Mouse (Mus musculus) lung, embryonic 14.5 days (tissue): Measurements from ENCODE around the gene Agfg1. TPM values are rescaled to one million over a fixed set of nuclear protein-coding genes. Genes with fewer than 3 reads are reported as not detected.

Source experiments
- ATAC-seq: fragments of 200-750 bp; cut with Nextera tagmentation; 2 replicates; pipeline ENCODE4 v1.8.0; 2017; ENCODE audit warnings: mild to moderate bottlenecking, moderate TSS enrichment, moderate library complexity; ENCODE audit not compliant: insufficient read depth
- DNase-seq: peaks from one replicate; pipeline ENCODE4 v3.0.0-alpha.2; 2015
- H3K27ac ChIP-seq: fragments of 300-500 bp; sonication (generic); 2 replicates; pipeline ENCODE4 v1.5.1; 2014; ENCODE audit warnings: low read depth, mild to moderate bottlenecking, moderate library complexity
- H3K27me3 ChIP-seq: fragments of 300-500 bp; sonication (generic); 2 replicates; pipeline ENCODE4 v1.6.1; 2014; ENCODE audit warnings: low read length, control low read depth; ENCODE audit not compliant: insufficient read depth
- H3K36me3 ChIP-seq: fragments of 300-500 bp; sonication (generic); 2 replicates; pipeline ENCODE4 v1.6.1; 2014; ENCODE audit warnings: control low read depth; ENCODE audit not compliant: insufficient read depth
- H3K4me1 ChIP-seq: fragments of 300-500 bp; sonication (generic); 2 replicates; pipeline ENCODE4 v1.6.1; 2014; ENCODE audit warnings: antibody characterized with exemption, control low read depth; ENCODE audit not compliant: insufficient read depth
- H3K4me2 ChIP-seq: fragments of 300-500 bp; sonication (generic); 2 replicates; pipeline ENCODE4 v1.6.1; 2014; ENCODE audit warnings: mild to moderate bottlenecking
- H3K4me3 ChIP-seq: fragments of 300-500 bp; sonication (generic); 2 replicates; pipeline ENCODE4 v1.5.1; 2014; ENCODE audit warnings: low read depth, low read length
- H3K9ac ChIP-seq: fragments of 300-500 bp; sonication (generic); 2 replicates; pipeline ENCODE4 v1.6.1; 2014
- H3K9me3 ChIP-seq: fragments of 300-500 bp; sonication (generic); 2 replicates; pipeline ENCODE4 v1.6.1; 2016; ENCODE audit warnings: low read depth, low read length, control low read depth
- CTCF ChIP-seq: IDR thresholded peaks from 2 replicates; pipeline ENCODE4 v1.5.1; 2016; ENCODE audit warnings: antibody characterized with exemption, low read depth
- WGBS: fragments of 180-500 bp; shearing (Covaris S2); extraction: QIAGEN DNeasy Blood & Tissue Kit; methylation state at CpG from one replicate; pipeline ENCODE4 v1.1.7; 2014; 5-methylcytosine and 5-hydroxymethylcytosine counted together
- polyA plus RNA-seq: library from polyadenylated mRNA; unstranded; fragments of >200 nt; fragmentation: Nextera tagmentation; extraction: Ambion mirVana; gene quantifications from 2 replicates; pipeline ENCODE4 v1.2.1, GENCODE M21; 2014

Agfg1 gene
- polyA plus RNA-seq, 1 experiment from 2014 or later: 47.8 TPM

- no peak overlapping the region for H3K4me3 ChIP-seq
- H3K4me1 ChIP-seq: no peaks in the 10 kb centered on the region
- no peaks in the 10 kb centered on the region for H3K36me3 ChIP-seq
- no peak overlapping the region for H3K27ac ChIP-seq
- no peak overlapping the region for H3K4me2 ChIP-seq
- DNase-seq (no peak), ATAC-seq (no peak)
- WGBS: 85% methylated on average over 2 of the region's 2 CpGs
- H3K9ac ChIP-seq: no peak overlapping the region
- TF ChIP-seq CTCF: no peak
- no peaks in the 10 kb centered on the region for H3K27me3 ChIP-seq
- H3K9me3 ChIP-seq: no peaks in the 10 kb centered on the region
These were observed 5.8 kb upstream of the Agfg1 start for GRCm38 (mm10) chr1:82833501-82833900.

DNA sequence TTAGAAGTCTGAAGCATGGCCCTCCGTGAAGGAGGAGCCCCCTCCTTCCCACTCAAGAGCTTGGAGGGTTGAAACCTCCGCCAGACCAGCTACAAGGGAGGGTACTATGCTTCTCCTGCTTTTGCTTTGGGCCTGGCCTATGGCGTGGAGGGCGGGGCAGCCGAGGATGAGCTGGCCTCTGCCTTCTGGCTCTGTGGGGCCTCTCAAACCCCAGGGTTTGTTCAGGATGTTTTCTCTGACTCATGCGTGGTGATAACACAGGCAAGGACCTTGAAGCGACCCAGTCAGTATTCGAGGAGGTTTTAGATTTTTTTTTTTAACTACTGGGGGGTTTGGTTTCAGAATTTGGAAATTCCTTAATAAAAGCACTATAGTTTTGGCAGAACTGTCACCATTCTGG, 4.7 kb upstream of the Agfg1 start:
- Histone ChIP-seq H3K9me3 (no peaks in the 10 kb centered on the region), H3K27ac (no peak overlapping the region; the same call in 1 of the 2 replicates), H3K9ac (no peak overlapping the region), H3K4me3 (no peak overlapping the region), H3K4me2 (no peak overlapping the region), H3K27me3 (no peaks in the 10 kb centered on the region), H3K4me1 (0 out of 2 replicates have a peak, but pooled peaks cover 4% of the 10 kb centered on the region), H3K36me3 (no peaks in the 10 kb centered on the region)
- ATAC-seq (no peak), DNase-seq (no peak)
- WGBS: 49% methylated on average over 8 of the region's 8 CpGs
- no peak for TF ChIP-seq CTCF

- TF ChIP-seq CTCF: no peak
These were observed 2.7 kb upstream of the Agfg1 start for GRCm38 (mm10) chr1:82836342-82837217.

DNA sequence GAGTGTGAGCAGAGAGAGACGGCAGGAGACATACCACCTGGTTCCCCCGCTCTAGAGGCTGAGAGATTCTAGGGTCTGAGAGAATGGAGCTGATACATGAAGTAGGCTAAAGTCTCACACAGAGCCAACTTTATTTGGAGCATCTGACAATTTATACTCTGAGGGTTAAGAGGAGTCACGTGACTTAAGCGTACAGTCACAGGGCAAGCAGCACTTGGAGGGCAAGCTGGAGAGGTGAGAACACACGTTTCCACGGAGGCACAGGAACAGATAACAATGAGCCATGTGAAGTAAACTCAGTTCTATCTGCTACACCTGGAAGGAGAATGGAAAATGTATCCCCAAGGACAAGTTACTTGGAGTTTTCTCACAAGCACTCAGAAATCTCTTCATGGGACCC, 1.7 kb upstream of the Agfg1 start:
- Histone ChIP-seq H3K27me3 (no peaks in the 10 kb centered on the region), H3K9me3 (no peaks in the 10 kb centered on the region), H3K4me3 (no peak overlapping the region), H3K4me1 (peaks cover 8% of the 10 kb centered on the region), H3K27ac (no peak overlapping the region), H3K36me3 (no peaks in the 10 kb centered on the region), H3K4me2 (no peak overlapping the region), H3K9ac (no peak overlapping the region)
- no peak for DNase-seq
- no peak for TF ChIP-seq CTCF
- ATAC-seq: no peak
- 58% methylated on average over 6 of the region's 6 CpGs for WGBS

More at GRCm38 (mm10) chr1:82836342-82837217, 2.7 kb upstream of the Agfg1 start:
- Histone ChIP-seq H3K4me3 (no peak overlapping the region), H3K9me3 (no peaks in the 10 kb centered on the region), H3K9ac (no peak overlapping the region), H3K4me1 (peaks cover 8% of the 10 kb centered on the region), H3K27me3 (no peaks in the 10 kb centered on the region), H3K4me2 (no peak overlapping the region), H3K36me3 (no peaks in the 10 kb centered on the region), H3K27ac (peak overlapping the region; percentile 9; the same call in 1 of the 2 replicates)
- 75% methylated on average over 13 of the region's 13 CpGs for WGBS
- DNase-seq (no peak), ATAC-seq (no peak)

DNA sequence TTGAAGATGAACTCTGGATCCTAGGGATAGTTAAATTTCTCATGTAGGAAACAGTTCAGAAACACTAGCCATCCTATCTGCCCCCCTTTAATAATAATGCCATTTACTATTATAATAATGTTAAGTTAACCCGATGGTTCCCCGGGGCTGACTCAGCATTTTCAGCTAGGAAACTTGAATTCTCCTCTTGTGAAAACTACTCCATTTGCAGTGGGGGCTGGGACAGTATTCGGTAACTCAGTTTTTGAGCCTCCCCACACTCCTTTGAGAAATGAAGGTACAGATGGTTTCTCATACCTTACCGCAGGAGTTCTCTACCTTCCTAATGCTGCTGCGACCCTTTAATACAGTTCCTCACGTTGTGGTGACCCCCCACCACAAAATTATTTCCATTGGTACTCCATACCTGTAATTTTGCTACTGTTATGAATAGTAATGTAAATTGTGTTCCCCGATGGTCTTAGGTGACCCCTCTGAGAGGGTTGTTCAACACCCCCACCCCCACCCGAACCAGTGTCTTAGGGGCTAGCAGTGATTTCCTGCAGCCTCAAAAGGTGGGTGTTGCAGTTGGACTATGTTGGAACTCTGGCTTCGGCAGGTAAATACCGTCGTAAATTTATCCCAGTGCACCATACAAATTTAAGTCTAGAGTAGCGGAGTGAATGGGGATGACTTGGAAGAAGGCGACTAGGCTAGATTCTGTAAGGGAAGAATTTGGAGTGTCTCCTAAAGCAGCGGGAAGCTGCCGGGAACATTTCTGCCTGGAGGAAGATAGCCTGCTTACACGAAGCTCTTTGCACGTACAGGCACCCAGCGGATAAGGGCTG, 601 bp upstream of the Agfg1 start:
- peak overlapping the region; percentile 99 for H3K4me3 ChIP-seq
- peak overlapping the region; percentile 83 for H3K4me2 ChIP-seq
- no peak overlapping the region for H3K27ac ChIP-seq
- no peaks in the 10 kb centered on the region for H3K36me3 ChIP-seq
- H3K27me3 ChIP-seq: no peaks in the 10 kb centered on the region
- H3K4me1 ChIP-seq: peaks cover 8% of the 10 kb centered on the region
- peak overlapping the region; percentile 90; the same call in 1 of the 2 replicates for H3K9ac ChIP-seq
- ATAC-seq (peak; percentile 32), DNase-seq (no peak)
- no peaks in the 10 kb centered on the region for H3K9me3 ChIP-seq
- WGBS: 32% methylated on average over 18 of the region's 18 CpGs
- TF ChIP-seq CTCF: no peak

DNA sequence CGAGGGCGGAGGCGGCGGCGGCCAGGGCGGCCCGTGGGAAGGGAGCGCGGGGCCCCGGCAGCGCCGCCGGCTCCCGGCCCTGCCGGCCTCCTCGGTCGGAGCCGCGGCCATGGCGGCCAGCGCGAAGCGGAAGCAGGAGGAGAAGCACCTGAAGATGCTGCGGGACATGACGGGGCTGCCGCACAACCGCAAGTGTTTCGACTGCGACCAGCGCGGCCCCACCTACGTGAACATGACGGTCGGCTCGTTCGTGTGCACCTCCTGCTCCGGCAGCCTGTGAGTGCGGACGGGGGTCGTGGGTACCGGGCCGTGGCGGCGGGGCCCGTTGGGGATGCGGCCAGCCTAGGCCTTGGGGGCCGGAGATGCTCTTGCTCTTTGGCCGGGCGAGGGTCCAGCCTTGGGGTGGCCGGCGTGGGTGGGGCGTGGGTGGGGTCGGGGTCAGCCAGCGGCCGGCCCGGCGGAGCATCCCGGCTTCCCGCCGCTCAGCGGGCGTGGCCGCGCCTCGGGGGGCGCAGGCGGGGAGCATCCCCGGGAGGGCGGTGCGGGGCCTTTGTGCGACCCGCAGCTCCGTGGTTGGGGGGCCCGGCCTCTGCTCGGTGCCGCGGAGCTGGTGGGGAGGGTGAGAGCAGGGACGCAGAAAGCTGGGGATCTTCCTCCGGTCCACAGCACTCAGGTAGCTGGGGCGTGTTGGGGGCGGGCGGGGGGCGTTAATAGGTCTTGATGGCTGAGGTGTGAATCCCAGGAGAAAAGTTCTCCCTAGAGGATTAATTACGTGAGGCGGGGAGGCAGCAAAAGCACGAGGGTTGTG, 535 bp downstream of the Agfg1 start:
- TF ChIP-seq CTCF: no peak
- H3K4me2 ChIP-seq: peak overlapping the region; percentile 83
- WGBS: under 1% methylated on average over 85 of the region's 86 CpGs
- ATAC-seq (peak; percentile 79), DNase-seq (peak; percentile 41)
- peak overlapping the region; percentile 84 for H3K27ac ChIP-seq
- H3K9me3 ChIP-seq: no peaks in the 10 kb centered on the region
- H3K4me3 ChIP-seq: peak overlapping the region; percentile 99
- no peaks in the 10 kb centered on the region for H3K27me3 ChIP-seq
- H3K36me3 ChIP-seq: no peaks in the 10 kb centered on the region
- peak overlapping the region; percentile 90 for H3K9ac ChIP-seq
- peaks cover 8% of the 10 kb centered on the region for H3K4me1 ChIP-seq
